Mouse (Mus musculus) neural tube, embryonic 14.5 days (tissue): ENCODE data around the gene Zbtb16. TPM values are rescaled to one million over a fixed set of nuclear protein-coding genes. Genes with fewer than 3 reads are reported as not detected.
A peak's percentile ranks its signal among the peaks of the same experiment; 100 is the strongest.

Source experiments
- ATAC-seq: fragments of 200-750 bp; cut with Nextera tagmentation; 2 replicates; pipeline ENCODE4 v1.8.0; 2017; ENCODE audit warnings: low read depth, mild to moderate bottlenecking, moderate TSS enrichment, moderate library complexity
- H3K27ac ChIP-seq: fragments of 300-500 bp; sonication (generic); 2 replicates; pipeline ENCODE4 v1.5.1; 2014; ENCODE audit warnings: low read depth, mild to moderate bottlenecking, control low read depth, low read length, moderate library complexity, mixed read lengths
- H3K27me3 ChIP-seq: fragments of 300-500 bp; sonication (generic); 2 replicates; pipeline ENCODE4 v1.6.1; 2014; ENCODE audit warnings: low read length; ENCODE audit not compliant: control insufficient read depth, insufficient read depth
- H3K36me3 ChIP-seq: fragments of 300-500 bp; sonication (generic); 2 replicates; pipeline ENCODE4 v1.6.1; 2014; ENCODE audit warnings: low read length, mixed read lengths; ENCODE audit not compliant: control insufficient read depth, insufficient read depth
- H3K4me1 ChIP-seq: fragments of 300-500 bp; sonication (generic); 2 replicates; pipeline ENCODE4 v1.6.1; 2014; ENCODE audit warnings: low read length; ENCODE audit not compliant: control insufficient read depth, insufficient read depth
- H3K4me2 ChIP-seq: fragments of 300-500 bp; sonication (generic); 2 replicates; pipeline ENCODE4 v1.6.1; 2014; ENCODE audit warnings: mild to moderate bottlenecking, low read depth, low read length, control low read depth
- H3K4me3 ChIP-seq: fragments of 300-500 bp; sonication (generic); 2 replicates; pipeline ENCODE4 v1.5.1; 2014; ENCODE audit warnings: low read depth, low read length, control low read depth, mixed read lengths
- H3K9ac ChIP-seq: fragments of 300-500 bp; sonication (generic); replicated peaks from 2 replicates; pipeline ENCODE4 v1.6.1; 2014; ENCODE audit warnings: low read depth, mild to moderate bottlenecking, control low read depth, low read length, mixed read lengths
- H3K9me3 ChIP-seq: fragments of 300-500 bp; sonication (generic); 2 replicates; pipeline ENCODE4 v1.6.1; 2016; ENCODE audit warnings: low read length; ENCODE audit not compliant: control insufficient read depth
- WGBS: fragments of 180-500 bp; shearing (Covaris S2); extraction: QIAGEN DNeasy Blood & Tissue Kit; methylation state at CpG from one replicate; pipeline ENCODE4 v1.1.7; 2014; 5-methylcytosine and 5-hydroxymethylcytosine counted together
- polyA plus RNA-seq: library from polyadenylated mRNA; unstranded; fragments of >200 nt; fragmentation: Nextera tagmentation; extraction: Ambion mirVana; gene quantifications from 2 replicates; pipeline ENCODE4 v1.2.1, GENCODE M21; 2014

Gene Zbtb16
- polyA plus RNA-seq, 1 experiment from 2014 or later, result 12.0 TPM

- 40% methylated on average over 13 of the region's 13 CpGs for WGBS
- H3K36me3 ChIP-seq, result no peaks in the 10 kb centered on the region
- no peak overlapping the region for H3K4me3 ChIP-seq
- peaks cover 26% of the 10 kb centered on the region for H3K4me1 ChIP-seq
- H3K4me2 ChIP-seq, result no peak overlapping the region
- H3K27ac ChIP-seq, result no peak overlapping the region; the same call in 1 of the 2 replicates
- no peak overlapping the region for H3K9ac ChIP-seq
- ATAC-seq, result peak; percentile 38; the same call in 1 of the 2 replicates
- no peaks in the 10 kb centered on the region for H3K9me3 ChIP-seq
- H3K27me3 ChIP-seq, result no peaks in the 10 kb centered on the region
These were observed 75.4 kb downstream of the Zbtb16 start for GRCm38 (mm10) chr9:48760449-48761174.

- Histone ChIP-seq H3K36me3 (no peaks in the 10 kb centered on the region), H3K9me3 (no peaks in the 10 kb centered on the region), H3K4me2 (no peak overlapping the region), H3K4me3 (no peak overlapping the region), H3K9ac (no peak overlapping the region), H3K27ac (no peak overlapping the region), H3K27me3 (no peaks in the 10 kb centered on the region), H3K4me1 (peaks cover 30% of the 10 kb centered on the region)
- 82% methylated on average over 4 of the region's 4 CpGs for WGBS
- no peak for ATAC-seq
These were observed 76.9 kb downstream of the Zbtb16 start for GRCm38 (mm10) chr9:48759098-48759497.

GRCm38 (mm10) chr9:48757650-48758580 lies 78.1 kb downstream of the Zbtb16 start:
- WGBS, result 10% methylated on average over 13 of the region's 13 CpGs
- Histone ChIP-seq H3K27me3 (no peaks in the 10 kb centered on the region), H3K4me3 (no peak overlapping the region), H3K27ac (no peak overlapping the region), H3K9ac (no peak overlapping the region), H3K4me1 (peaks cover 30% of the 10 kb centered on the region), H3K36me3 (no peaks in the 10 kb centered on the region), H3K4me2 (no peak overlapping the region), H3K9me3 (no peaks in the 10 kb centered on the region)
- ATAC-seq, result peak; percentile 45; the same call in 1 of the 2 replicates

- Histone ChIP-seq H3K27ac (peak overlapping the region; percentile 61), H3K36me3 (no peaks in the 10 kb centered on the region), H3K27me3 (no peaks in the 10 kb centered on the region), H3K9me3 (no peaks in the 10 kb centered on the region), H3K4me3 (no peak overlapping the region), H3K4me2 (no peak overlapping the region), H3K9ac (no peak overlapping the region), H3K4me1 (peaks cover 35% of the 10 kb centered on the region)
- ATAC-seq, result peak; percentile 67
- WGBS, result 10% methylated on average over 10 of the region's 10 CpGs
These were observed 79.7 kb downstream of the Zbtb16 start for GRCm38 (mm10) chr9:48756261-48756812.

- H3K4me3 ChIP-seq, result no peak overlapping the region
- ATAC-seq, result 0 out of 2 replicates have a peak, but pooled peaks have one; percentile 21
- H3K27ac ChIP-seq, result peak overlapping the region; percentile 35; the same call in 1 of the 2 replicates
- H3K4me2 ChIP-seq, result no peak overlapping the region
- no peaks in the 10 kb centered on the region for H3K27me3 ChIP-seq
- H3K4me1 ChIP-seq, result peaks cover 30% of the 10 kb centered on the region
- 19% methylated on average over 9 of the region's 9 CpGs for WGBS
- no peak overlapping the region for H3K9ac ChIP-seq
- no peaks in the 10 kb centered on the region for H3K36me3 ChIP-seq
- no peaks in the 10 kb centered on the region for H3K9me3 ChIP-seq
These were observed 80.5 kb downstream of the Zbtb16 start for GRCm38 (mm10) chr9:48755438-48756070.

GRCm38 (mm10) chr9:48754418-48754817 lies 81.6 kb downstream of the Zbtb16 start:
- no peaks in the 10 kb centered on the region for H3K36me3 ChIP-seq

GRCm38 (mm10) chr9:48753881-48754280 lies 82.1 kb downstream of the Zbtb16 start:
- no peak for ATAC-seq
- Histone ChIP-seq H3K36me3 (no peaks in the 10 kb centered on the region), H3K4me3 (no peak overlapping the region), H3K4me2 (no peak overlapping the region), H3K9ac (no peak overlapping the region), H3K4me1 (peaks cover 26% of the 10 kb centered on the region), H3K27ac (no peak overlapping the region), H3K9me3 (no peaks in the 10 kb centered on the region), H3K27me3 (no peaks in the 10 kb centered on the region)
- 97% methylated on average over 6 of the region's 6 CpGs for WGBS

More at GRCm38 (mm10) chr9:48754418-48754817, 81.6 kb downstream of the Zbtb16 start:
- Histone ChIP-seq H3K9ac (no peak overlapping the region), H3K9me3 (no peaks in the 10 kb centered on the region), H3K4me3 (no peak overlapping the region), H3K4me2 (no peak overlapping the region), H3K27me3 (no peaks in the 10 kb centered on the region), H3K4me1 (peaks cover 26% of the 10 kb centered on the region), H3K27ac (no peak overlapping the region)
- 97% methylated on average over 6 of the region's 6 CpGs for WGBS
- ATAC-seq, result no peak

GRCm38 (mm10) chr9:48751900-48752299 lies 84.1 kb downstream of the Zbtb16 start:
- no peaks in the 10 kb centered on the region for H3K27me3 ChIP-seq
- no peaks in the 10 kb centered on the region for H3K36me3 ChIP-seq
- peaks cover 18% of the 10 kb centered on the region for H3K4me1 ChIP-seq
- H3K9me3 ChIP-seq, result no peaks in the 10 kb centered on the region
- no peak overlapping the region for H3K4me2 ChIP-seq
- no peak overlapping the region for H3K4me3 ChIP-seq
- no peak for ATAC-seq
- 86% methylated on average over 3 of the region's 3 CpGs for WGBS
- no peak overlapping the region for H3K9ac ChIP-seq
- no peak overlapping the region for H3K27ac ChIP-seq
